Mouse (Mus musculus): ENCODE measurements around the gene Pacsin1. TPM values are rescaled to one million over a fixed set of nuclear protein-coding genes. Genes with fewer than 3 reads are reported as not detected.

Gene Pacsin1
- polyA plus RNA-seq, 1 experiment from 2014 or later = 23.6 TPM

DNA sequence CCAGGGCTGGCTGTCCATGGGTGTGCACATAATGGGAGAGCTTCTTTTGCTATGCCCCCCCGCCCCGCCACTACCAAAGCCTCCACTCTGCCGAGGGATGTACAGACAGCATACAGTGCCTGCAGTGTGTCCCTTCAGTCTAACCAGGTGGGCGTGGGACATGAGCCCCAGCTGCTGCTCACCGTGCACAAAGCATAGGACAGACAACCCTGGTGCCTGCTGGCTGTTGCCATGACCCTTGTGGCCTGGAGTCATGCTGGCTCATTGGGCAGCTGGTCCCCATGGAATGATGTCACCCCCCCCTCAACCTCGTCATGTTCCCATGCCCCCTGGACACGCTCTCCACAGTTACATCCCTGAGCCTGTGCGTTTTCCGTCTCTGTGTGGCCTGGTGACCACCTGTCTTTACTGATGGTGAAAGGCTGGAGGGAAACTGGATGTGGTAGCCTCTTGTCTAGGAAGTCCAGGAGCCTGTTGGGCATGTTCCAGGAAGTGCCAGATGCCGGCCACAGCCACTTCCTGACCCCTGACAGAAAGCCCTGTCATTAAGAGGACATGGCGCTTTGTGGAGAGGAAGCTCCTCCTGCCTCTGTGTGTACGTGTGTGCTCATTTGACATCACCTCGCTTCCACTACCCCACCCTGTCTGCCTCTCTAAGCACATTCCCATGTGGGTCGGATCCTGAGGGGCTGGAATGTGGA lies 35.8 kb downstream of the Pacsin1 start:
- Histone ChIP-seq H3K4me3 (replicated peaks) (no peak overlapping the region), H3K4me1 (replicated peaks) (peaks cover 7% of the 10 kb centered on the region), H3K4me2 (replicated peaks) (no peak overlapping the region), H3K27ac (no peak overlapping the region), H3K9ac (replicated peaks) (no peak overlapping the region), H3K27me3 (peaks cover 20% of the 10 kb centered on the region), H3K36me3 (no peaks in the 10 kb centered on the region), H3K9me3 (no peaks in the 10 kb centered on the region)
- no peak for ATAC-seq
- 84% methylated on average over 14 of the region's 14 CpGs for WGBS

DNA sequence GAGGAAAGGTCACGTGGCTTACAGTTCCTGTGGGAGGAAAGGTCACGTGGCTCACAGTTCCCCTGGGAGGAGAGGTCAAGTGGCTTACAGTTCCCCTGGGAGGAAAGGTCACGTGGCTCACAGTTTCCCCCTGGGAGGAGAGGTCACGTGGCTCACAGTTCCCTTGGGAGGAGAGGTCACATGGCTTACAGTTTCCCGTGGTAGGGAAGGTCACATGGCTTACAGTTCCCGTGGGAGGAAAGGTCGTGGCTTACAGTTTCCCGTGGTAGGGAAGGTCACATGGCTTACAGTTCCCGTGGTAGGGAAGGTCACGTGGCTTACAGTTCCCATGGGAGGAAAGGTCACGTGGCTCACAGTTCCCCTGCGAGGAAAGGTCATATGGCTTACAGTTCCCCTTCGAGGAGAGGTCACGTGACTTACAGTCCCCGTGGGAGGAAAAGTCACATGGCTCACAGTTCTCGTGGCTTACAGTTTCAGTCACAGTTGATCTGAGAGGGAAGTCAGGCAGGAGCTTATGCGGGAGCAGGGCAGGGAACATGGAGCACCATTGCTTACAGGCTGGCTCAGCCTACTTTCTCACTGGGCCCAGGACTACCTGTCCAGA lies 44.4 kb downstream of the Pacsin1 start:
- 89% methylated on average over 17 of the region's 17 CpGs for WGBS
- H3K27ac ChIP-seq = no peak overlapping the region
- H3K9me3 ChIP-seq = 0 out of 2 replicates have a peak, but pooled peaks cover 3% of the 10 kb centered on the region
- H3K27me3 ChIP-seq = peaks cover 4% of the 10 kb centered on the region; the same call in 1 of the 2 replicates
- no peak overlapping the region for H3K4me3 ChIP-seq (replicated peaks)
- H3K36me3 ChIP-seq = no peaks in the 10 kb centered on the region
- no peak for ATAC-seq
- peaks cover 20% of the 10 kb centered on the region for H3K4me1 ChIP-seq (replicated peaks)
- no peak overlapping the region for H3K9ac ChIP-seq (replicated peaks)
- no peak overlapping the region for H3K4me2 ChIP-seq (replicated peaks)

DNA sequence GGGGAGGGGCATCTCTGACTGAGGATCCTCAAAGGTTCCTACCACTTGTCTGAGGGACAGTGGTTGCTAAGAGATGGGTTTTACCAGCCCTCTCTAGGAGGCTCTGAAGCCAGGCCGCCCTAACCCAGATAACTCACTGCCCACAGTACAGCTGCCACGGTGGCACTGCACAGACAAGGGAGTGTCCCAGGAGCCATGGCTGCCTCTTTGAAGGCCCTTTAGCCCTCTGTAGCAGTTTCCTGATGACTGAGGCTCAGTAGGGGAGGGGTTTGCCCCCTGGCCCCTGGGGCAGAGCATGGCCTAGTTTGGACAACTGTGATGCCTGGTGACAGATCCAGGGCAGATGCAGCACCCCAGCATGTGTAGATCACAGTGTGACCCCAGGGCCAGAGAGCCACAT lies 45.5 kb downstream of the Pacsin1 start:
- H3K36me3 ChIP-seq = 0 out of 2 replicates have a peak, but pooled peaks cover 3% of the 10 kb centered on the region
- ATAC-seq = no peak
- no peak overlapping the region for H3K4me3 ChIP-seq (replicated peaks)
- H3K27ac ChIP-seq = no peak overlapping the region
- 0 out of 2 replicates have a peak, but pooled peaks cover 3% of the 10 kb centered on the region for H3K9me3 ChIP-seq
- no peak overlapping the region for H3K4me2 ChIP-seq (replicated peaks)
- H3K4me1 ChIP-seq (replicated peaks) = peaks cover 20% of the 10 kb centered on the region
- 61% methylated on average over 2 of the region's 2 CpGs for WGBS
- H3K27me3 ChIP-seq = peaks cover 14% of the 10 kb centered on the region
- no peak overlapping the region for H3K9ac ChIP-seq (replicated peaks)

DNA sequence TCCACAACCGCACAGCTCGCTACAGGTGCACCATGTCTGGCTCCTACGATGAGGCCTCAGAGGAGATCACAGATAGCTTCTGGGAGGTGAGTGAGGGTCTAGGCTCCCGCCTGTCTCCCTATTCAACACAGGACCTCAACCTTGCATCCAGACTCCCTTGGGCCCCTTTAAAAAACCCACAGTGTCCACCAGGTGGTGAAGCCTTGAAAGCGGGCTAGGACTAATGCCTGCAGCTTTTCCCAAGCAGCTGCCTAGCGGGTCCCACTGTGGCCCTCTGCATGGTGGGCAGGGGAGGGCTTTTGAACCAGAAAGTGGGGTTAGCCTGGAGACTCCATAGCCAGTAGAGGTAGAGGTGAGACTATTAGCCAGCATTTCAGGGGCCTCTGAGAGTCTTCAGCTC lies 46.5 kb downstream of the Pacsin1 start:
- peaks cover 20% of the 10 kb centered on the region for H3K4me1 ChIP-seq (replicated peaks)
- WGBS = 72% methylated on average over 6 of the region's 6 CpGs
- H3K27me3 ChIP-seq = peaks cover 24% of the 10 kb centered on the region
- 0 out of 2 replicates have a peak, but pooled peaks cover 8% of the 10 kb centered on the region for H3K36me3 ChIP-seq
- ATAC-seq = no peak
- no peak overlapping the region for H3K9ac ChIP-seq (replicated peaks)
- H3K4me3 ChIP-seq (replicated peaks) = no peak overlapping the region
- H3K9me3 ChIP-seq = 0 out of 2 replicates have a peak, but pooled peaks cover 3% of the 10 kb centered on the region
- H3K4me2 ChIP-seq (replicated peaks) = no peak overlapping the region
- no peak overlapping the region for H3K27ac ChIP-seq

DNA sequence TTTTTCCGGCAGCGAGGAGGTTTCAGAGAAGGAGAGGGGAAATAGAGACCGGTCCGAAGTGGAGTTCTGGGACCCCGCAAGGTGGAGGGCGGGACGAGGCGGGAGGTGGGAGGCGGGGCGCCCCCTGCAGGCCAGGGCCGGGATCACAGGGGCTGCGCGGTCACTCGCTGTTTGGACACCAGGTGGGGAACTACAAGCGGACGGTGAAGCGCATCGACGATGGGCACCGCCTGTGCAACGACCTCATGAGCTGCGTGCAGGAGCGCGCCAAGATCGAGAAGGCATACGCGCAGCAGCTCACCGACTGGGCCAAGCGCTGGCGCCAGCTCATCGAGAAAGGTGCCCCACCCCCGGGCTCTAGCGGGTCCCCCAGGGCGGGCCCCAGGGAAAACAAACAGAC lies 47.2 kb downstream of the Pacsin1 start:
- Histone ChIP-seq H3K9ac (replicated peaks) (no peak overlapping the region; the same call in 1 of the 2 replicates), H3K27ac (no peak overlapping the region), H3K4me1 (replicated peaks) (peaks cover 20% of the 10 kb centered on the region), H3K36me3 (0 out of 2 replicates have a peak, but pooled peaks cover 8% of the 10 kb centered on the region), H3K4me2 (replicated peaks) (peak overlapping the region; percentile 53), H3K4me3 (replicated peaks) (peak overlapping the region; percentile 27), H3K27me3 (peaks cover 31% of the 10 kb centered on the region), H3K9me3 (0 out of 2 replicates have a peak, but pooled peaks cover 3% of the 10 kb centered on the region)
- ATAC-seq = no peak
- WGBS = 1% methylated on average over 34 of the region's 34 CpGs

DNA sequence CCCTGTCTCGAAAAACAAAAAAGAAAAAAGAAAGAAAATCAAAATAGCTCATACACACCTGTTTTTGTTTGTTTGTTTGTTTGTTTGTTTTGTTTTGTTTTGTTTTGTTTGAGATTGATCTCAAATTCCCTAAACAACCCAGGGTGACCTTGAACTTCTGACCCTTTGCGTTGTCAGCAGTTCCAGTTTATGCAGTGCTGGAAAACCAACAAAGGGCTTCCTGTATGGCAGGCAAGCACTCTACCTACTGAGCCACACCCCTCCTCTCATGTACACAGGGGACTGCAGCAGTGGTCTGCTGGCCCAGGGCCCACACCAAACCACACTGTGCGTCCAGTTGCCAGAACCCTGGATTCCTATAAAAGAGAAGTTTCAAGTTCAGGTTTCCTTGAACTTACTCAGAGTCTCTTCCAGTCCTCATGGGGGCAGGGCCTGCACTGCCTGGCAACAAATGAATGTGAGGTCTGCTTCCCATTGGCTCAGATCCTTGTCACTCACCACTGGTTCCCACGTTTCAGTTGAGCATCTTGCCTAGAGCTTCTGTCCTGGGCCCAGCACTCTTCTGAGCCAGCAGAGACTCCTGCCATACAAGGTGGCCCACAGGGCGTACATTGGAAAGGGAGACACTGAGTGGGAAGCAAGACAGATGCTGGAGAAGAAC lies 48.8 kb downstream of the Pacsin1 start:
- H3K9me3 ChIP-seq = no peaks in the 10 kb centered on the region
- no peak overlapping the region for H3K27ac ChIP-seq
- peaks cover 30% of the 10 kb centered on the region for H3K4me1 ChIP-seq (replicated peaks)
- no peak overlapping the region for H3K4me3 ChIP-seq (replicated peaks)
- 67% methylated on average over 5 of the region's 5 CpGs for WGBS
- H3K27me3 ChIP-seq = peaks cover 31% of the 10 kb centered on the region
- H3K9ac ChIP-seq (replicated peaks) = no peak overlapping the region
- no peak for ATAC-seq
- no peak overlapping the region for H3K4me2 ChIP-seq (replicated peaks)
- H3K36me3 ChIP-seq = 0 out of 2 replicates have a peak, but pooled peaks cover 8% of the 10 kb centered on the region

DNA sequence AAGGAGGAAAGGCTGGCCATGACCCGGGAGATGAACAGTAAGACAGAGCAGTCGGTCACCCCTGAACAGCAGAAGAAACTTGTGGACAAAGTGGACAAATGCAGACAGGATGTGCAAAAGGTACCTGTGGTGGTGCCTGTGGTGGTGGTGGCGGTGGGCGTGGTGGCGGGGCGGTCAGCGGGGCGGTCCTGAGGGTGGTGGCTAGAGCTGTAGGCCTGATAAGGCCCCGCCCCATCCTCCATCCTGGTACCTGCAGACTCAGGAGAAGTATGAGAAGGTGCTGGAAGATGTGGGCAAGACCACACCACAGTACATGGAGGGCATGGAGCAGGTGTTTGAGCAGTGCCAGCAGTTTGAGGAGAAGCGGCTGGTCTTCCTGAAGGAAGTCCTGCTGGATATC lies 50.4 kb downstream of the Pacsin1 start:
- Histone ChIP-seq H3K4me2 (replicated peaks) (no peak overlapping the region), H3K27ac (no peak overlapping the region), H3K36me3 (0 out of 2 replicates have a peak, but pooled peaks cover 8% of the 10 kb centered on the region), H3K4me3 (replicated peaks) (no peak overlapping the region), H3K27me3 (peaks cover 31% of the 10 kb centered on the region), H3K9me3 (no peaks in the 10 kb centered on the region), H3K4me1 (replicated peaks) (peaks cover 29% of the 10 kb centered on the region), H3K9ac (replicated peaks) (no peak overlapping the region)
- WGBS = 32% methylated on average over 10 of the region's 10 CpGs
- no peak for ATAC-seq

DNA sequence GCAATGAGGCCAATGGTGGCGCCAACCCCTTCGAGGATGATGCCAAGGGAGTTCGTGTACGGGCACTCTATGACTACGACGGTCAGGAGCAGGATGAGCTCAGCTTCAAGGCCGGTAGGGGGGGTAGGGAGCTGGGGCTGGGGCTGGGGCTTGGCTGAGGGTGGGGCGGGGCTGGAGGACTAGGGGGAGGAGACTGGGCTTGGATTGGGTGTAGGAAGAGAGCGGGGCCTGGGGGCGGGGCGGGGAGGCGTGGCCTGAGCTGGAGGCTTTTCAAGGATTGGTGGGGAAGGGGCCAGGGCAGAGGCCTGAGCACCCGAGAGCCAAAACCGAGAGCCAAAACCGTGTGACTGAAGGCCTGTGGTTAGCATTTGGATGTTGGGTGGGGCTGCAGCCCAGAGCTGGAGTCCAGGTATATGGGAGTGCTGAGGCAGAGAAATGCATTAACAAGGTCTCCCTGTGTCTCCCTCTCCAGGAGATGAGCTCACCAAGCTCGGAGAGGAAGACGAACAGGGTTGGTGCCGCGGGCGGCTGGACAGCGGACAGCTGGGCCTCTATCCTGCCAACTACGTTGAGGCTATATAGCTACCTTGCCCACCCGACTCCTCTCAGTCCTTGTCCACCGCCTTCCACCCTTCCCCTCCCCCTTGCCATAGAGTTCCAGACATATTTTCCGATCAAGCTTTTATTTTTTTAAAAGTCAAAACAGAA lies 52.8 kb downstream of the Pacsin1 start:
- no peaks in the 10 kb centered on the region for H3K9me3 ChIP-seq
- peak; percentile 90 for ATAC-seq
- peak overlapping the region; percentile 39; the same call in 1 of the 2 replicates for H3K9ac ChIP-seq (replicated peaks)
- H3K27ac ChIP-seq = no peak overlapping the region
- H3K4me3 ChIP-seq (replicated peaks) = peak overlapping the region; percentile 29
- H3K4me2 ChIP-seq (replicated peaks) = peak overlapping the region; percentile 52
- 5% methylated on average over 25 of the region's 25 CpGs for WGBS
- H3K36me3 ChIP-seq = 0 out of 2 replicates have a peak, but pooled peaks cover 8% of the 10 kb centered on the region
- peaks cover 9% of the 10 kb centered on the region for H3K4me1 ChIP-seq (replicated peaks)
- H3K27me3 ChIP-seq = peaks cover 31% of the 10 kb centered on the region

DNA sequence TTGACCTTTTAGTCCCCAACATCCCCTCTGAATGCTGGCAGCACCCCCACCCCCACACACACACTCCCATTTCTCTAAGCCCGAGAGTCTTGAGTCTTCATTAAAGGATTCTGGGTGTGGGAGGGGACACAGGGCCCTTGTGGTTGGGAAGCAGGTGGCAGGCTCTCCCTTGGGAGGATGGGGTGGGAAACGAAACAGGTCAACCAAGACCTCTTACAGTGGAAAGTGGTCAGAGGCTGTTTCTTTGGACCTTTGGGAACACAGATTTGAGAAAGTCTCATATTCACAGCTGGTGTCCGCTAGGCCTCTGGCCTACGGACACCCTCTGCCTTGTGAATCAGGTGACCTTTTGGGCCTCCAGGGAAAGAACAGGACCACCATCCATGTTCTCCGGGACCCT lies 54.3 kb downstream of the Pacsin1 start:
- Histone ChIP-seq H3K27me3 (peaks cover 28% of the 10 kb centered on the region), H3K4me1 (replicated peaks) (peaks cover 9% of the 10 kb centered on the region), H3K9me3 (no peaks in the 10 kb centered on the region), H3K4me2 (replicated peaks) (no peak overlapping the region), H3K4me3 (replicated peaks) (no peak overlapping the region), H3K27ac (no peak overlapping the region), H3K9ac (replicated peaks) (no peak overlapping the region), H3K36me3 (0 out of 2 replicates have a peak, but pooled peaks cover 8% of the 10 kb centered on the region)
- 74% methylated on average over 5 of the region's 5 CpGs for WGBS
- no peak for ATAC-seq

DNA sequence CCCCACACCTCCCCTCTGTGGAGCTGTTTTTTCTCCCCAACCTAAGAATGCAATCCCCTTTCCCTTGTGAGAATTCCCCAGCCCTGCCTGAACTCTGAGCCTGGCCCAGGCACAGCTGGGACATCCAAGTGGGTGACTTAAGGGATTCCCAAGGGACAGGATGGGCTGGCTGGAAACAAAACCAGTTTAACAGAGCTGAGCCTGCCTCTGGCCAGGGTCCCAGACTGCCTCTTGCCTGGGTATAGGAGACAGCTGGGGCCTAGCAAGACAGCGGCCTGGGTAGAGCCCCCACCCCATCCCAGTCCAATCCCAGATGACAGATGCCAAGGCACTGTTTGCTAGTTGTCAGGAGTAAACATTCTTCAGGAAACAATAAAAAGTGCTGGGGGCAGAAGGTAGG lies 57.5 kb downstream of the Pacsin1 start:
- Histone ChIP-seq H3K27me3 (peaks cover 2% of the 10 kb centered on the region; the same call in 1 of the 2 replicates), H3K4me3 (replicated peaks) (no peak overlapping the region), H3K27ac (no peak overlapping the region), H3K9ac (replicated peaks) (no peak overlapping the region), H3K4me2 (replicated peaks) (no peak overlapping the region), H3K4me1 (replicated peaks) (peaks cover 19% of the 10 kb centered on the region), H3K36me3 (no peaks in the 10 kb centered on the region), H3K9me3 (no peaks in the 10 kb centered on the region)
- 83% methylated on average over 1 of the region's 1 CpGs for WGBS
- ATAC-seq = no peak; the same call in 1 of the 2 replicates

DNA sequence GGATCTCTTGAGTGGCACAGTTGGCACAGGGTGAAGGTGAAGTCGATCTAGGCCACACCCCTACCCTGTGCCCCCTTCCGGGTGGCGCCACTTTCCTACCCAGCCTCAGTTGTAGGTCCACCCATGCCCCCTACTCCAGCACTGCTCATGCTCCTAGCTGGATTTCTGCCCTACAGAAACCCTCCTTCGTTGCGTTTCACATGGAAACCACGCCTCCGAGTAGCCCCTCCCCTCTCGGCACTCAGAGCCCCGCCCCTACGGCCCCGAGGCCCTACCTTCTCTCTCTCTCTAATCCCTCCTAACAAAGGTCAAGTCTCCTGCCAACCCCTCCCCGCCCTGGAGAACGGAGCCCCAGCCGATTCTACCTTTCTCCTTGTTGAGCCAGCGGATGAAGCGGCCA lies 61.5 kb downstream of the Pacsin1 start:
- Histone ChIP-seq H3K36me3 (no peaks in the 10 kb centered on the region), H3K9ac (replicated peaks) (peak overlapping the region; percentile 24), H3K27ac (no peak overlapping the region), H3K9me3 (no peaks in the 10 kb centered on the region), H3K27me3 (peaks cover 4% of the 10 kb centered on the region; the same call in 1 of the 2 replicates), H3K4me1 (replicated peaks) (peaks cover 20% of the 10 kb centered on the region), H3K4me2 (replicated peaks) (peak overlapping the region; percentile 50), H3K4me3 (replicated peaks) (peak overlapping the region; percentile 25)
- WGBS = 5% methylated on average over 16 of the region's 16 CpGs
- peak; percentile 40; the same call in 1 of the 2 replicates for ATAC-seq
